Mouse (Mus musculus): ENCODE data around the gene Rxylt1.

Gene Rxylt1

GRCm38 (mm10) chr10:122096980-122097844 is at the start of gene Rxylt1:
TSS of gene Rxylt1 (minus strand) at chr10:122097371.
- peak; percentile 94 to 97 for DNase-seq

GRCm38 (mm10) chr10:122121290-122121970 is 24.3 kb upstream of the Rxylt1 start:
- no peak for DNase-seq

GRCm38 (mm10) chr10:122120500-122121289 is 23.5 kb upstream of the Rxylt1 start:
- no peak for DNase-seq

- no peak for DNase-seq
Observed at GRCm38 (mm10) chr10:122119451-122119850, 22.3 kb upstream of the Rxylt1 start.

- DNase-seq: no peak
Observed at GRCm38 (mm10) chr10:122116636-122117035, 19.5 kb upstream of the Rxylt1 start.

GRCm38 (mm10) chr10:122106633-122107028 is 9.5 kb upstream of the Rxylt1 start:
- no peak for DNase-seq

- DNase-seq: no peak
Observed at GRCm38 (mm10) chr10:122105889-122106632, 8.9 kb upstream of the Rxylt1 start.

- peak; percentile 56 to 65 for DNase-seq
Observed at GRCm38 (mm10) chr10:122105407-122105806, 8.2 kb upstream of the Rxylt1 start.

GRCm38 (mm10) chr10:122102675-122103074 is 5.5 kb upstream of the Rxylt1 start:
- no peak for DNase-seq

- DNase-seq: no peak
Observed at GRCm38 (mm10) chr10:122096462-122096979, 650 bp downstream of the Rxylt1 start.

- DNase-seq: no peak
Observed at GRCm38 (mm10) chr10:122090472-122090871, 6.7 kb downstream of the Rxylt1 start.

- no peak for DNase-seq
Observed at GRCm38 (mm10) chr10:122081352-122081751, 15.8 kb downstream of the Rxylt1 start.

GRCm38 (mm10) chr10:122069153-122069552 is 28.0 kb downstream of the Rxylt1 start:
- no peak for DNase-seq

- DNase-seq: no peak
Observed at GRCm38 (mm10) chr10:122055826-122056225, 41.3 kb downstream of the Rxylt1 start.

- DNase-seq: peak; percentile 78 to 79
Observed at GRCm38 (mm10) chr10:122054535-122054934, 42.6 kb downstream of the Rxylt1 start.

GRCm38 (mm10) chr10:122051831-122052230 is 45.3 kb downstream of the Rxylt1 start:
- DNase-seq: peak; percentile 93 to 94

- DNase-seq: peak; percentile 82 to 85
Observed at GRCm38 (mm10) chr10:122047727-122048365, 49.3 kb downstream of the Rxylt1 start.

- peak; percentile 30 to 39 for DNase-seq
Observed at GRCm38 (mm10) chr10:122046904-122047726, 50.1 kb downstream of the Rxylt1 start, which contains the start of gene Srgap1. TSS of gene Srgap1 (minus strand) at chr10:122047315.

GRCm38 (mm10) chr10:122046511-122046903 is 50.7 kb downstream of the Rxylt1 start:
- no peak for DNase-seq

- DNase-seq: no peak
Observed at GRCm38 (mm10) chr10:122045946-122046345, 51.2 kb downstream of the Rxylt1 start.

- no peak for DNase-seq
Observed at GRCm38 (mm10) chr10:122044926-122045325, 52.2 kb downstream of the Rxylt1 start.
